Mouse (Mus musculus) MEL (cell line): ENCODE measurements around the gene Psenen. TPM values are rescaled to one million over a fixed set of nuclear protein-coding genes. Genes with fewer than 3 reads are reported as not detected.

Experiments used
- DNase-seq: peaks from one replicate; pipeline ENCODE4 v3.0.0; 2011; ENCODE audit warnings: low read depth, low spot score
- H3K27ac ChIP-seq: 2 replicates; pipeline ENCODE4 v1.5.1; 2012; ENCODE audit warnings: low read depth, mild to moderate bottlenecking, control low read depth, low read length, moderate library complexity; ENCODE audit not compliant: control insufficient read depth
- H3K27me3 ChIP-seq, 2 experiments: fragments of 150-350 bp in 1 of 2; sonication (generic) in 1 of 2; 2 replicates each; pipeline ENCODE4 v1.6.1; 2012; ENCODE audit warnings: low read length in 2 of 2, mild to moderate bottlenecking in 2 of 2, improper control_type of control experiment in 1 of 2, moderate library complexity in 1 of 2; ENCODE audit not compliant: insufficient read depth in 2 of 2, control insufficient read depth in 1 of 2
- H3K36me3 ChIP-seq, 2 experiments: 2 replicates each; pipeline ENCODE4 v1.6.1; 2012 to 2014; ENCODE audit warnings: low read length in 2 of 2, improper control_type of control experiment in 1 of 2, inconsistent platforms in 1 of 2, mild to moderate bottlenecking in 1 of 2; ENCODE audit not compliant: insufficient read depth in 2 of 2, control insufficient read depth in 1 of 2
- H3K4me1 ChIP-seq, 2 experiments: fragments of 150-350 bp in 1 of 2; sonication (generic) in 1 of 2; 2 replicates each; pipeline ENCODE4 v1.6.1; 2012; ENCODE audit warnings: low read length in 2 of 2, improper control_type of control experiment in 1 of 2, mild to moderate bottlenecking in 1 of 2; ENCODE audit not compliant: insufficient read depth in 2 of 2, control insufficient read depth in 1 of 2
- H3K4me3 ChIP-seq, 2 experiments: fragments of 150-350 bp in 1 of 2; sonication (generic) in 1 of 2; 2 replicates each; pipeline ENCODE4 v1.5.1; 2012; ENCODE audit warnings: low read depth in 2 of 2, low read length in 2 of 2, mild to moderate bottlenecking in 2 of 2, moderate library complexity in 2 of 2, control low read depth in 1 of 2, improper control_type of control experiment in 1 of 2; ENCODE audit not compliant: control insufficient read depth in 1 of 2, insufficient read depth in 1 of 2
- H3K79me2 ChIP-seq: 2 replicates; pipeline ENCODE4 v1.6.1; 2012; ENCODE audit warnings: mild to moderate bottlenecking, low read length, moderate library complexity; ENCODE audit not compliant: control insufficient read depth, poor library complexity, insufficient read depth
- H3K9ac ChIP-seq: 2 replicates; pipeline ENCODE4 v1.6.1; 2012; ENCODE audit warnings: low read depth, mild to moderate bottlenecking, control low read depth, low read length, moderate library complexity; ENCODE audit not compliant: control insufficient read depth, poor library complexity, severe bottlenecking
- H3K9me3 ChIP-seq: fragments of 150-350 bp; sonication (generic); replicated peaks from 2 replicates; pipeline ENCODE4 v1.6.1; 2012; ENCODE audit warnings: mild to moderate bottlenecking, low read length, improper control_type of control experiment, moderate library complexity; ENCODE audit not compliant: insufficient read depth
- BHLHE40 ChIP-seq: IDR thresholded peaks from 2 replicates; pipeline ENCODE4 v1.6.1; 2012; ENCODE audit warnings: low read depth, mild to moderate bottlenecking, inconsistent platforms, low read length, improper control_type of control experiment, borderline replicate concordance
- CHD1 ChIP-seq: IDR thresholded peaks from 2 replicates; pipeline ENCODE4 v1.6.1; 2012; ENCODE audit warnings: low read depth, mild to moderate bottlenecking, inconsistent platforms, low read length, improper control_type of control experiment
- CTCF ChIP-seq, 3 experiments: IDR thresholded peaks in 2 of 3; conservative IDR thresholded peaks in 1 of 3; 2 replicates each; pipeline ENCODE4 v1.5.1; 2011 to 2012; ENCODE audit warnings: low read length in 3 of 3, low read depth in 2 of 3, mild to moderate bottlenecking in 2 of 3, improper control_type of control experiment in 1 of 3, inconsistent platforms in 1 of 3, mixed read lengths in 1 of 3, moderate library complexity in 1 of 3; ENCODE audit not compliant: control insufficient read depth in 1 of 3, insufficient read depth in 1 of 3, poor library complexity in 1 of 3, severe bottlenecking in 1 of 3
- ELF1 ChIP-seq: IDR thresholded peaks from 2 replicates; pipeline ENCODE4 v1.6.1; 2014; ENCODE audit warnings: low read depth, mild to moderate bottlenecking, inconsistent platforms, low read length, improper control_type of control experiment, moderate library complexity
- EP300 ChIP-seq, 2 experiments: IDR thresholded peaks; 2 replicates each; pipeline ENCODE4 v1.6.1; 2011; ENCODE audit warnings: improper control_type of control experiment in 2 of 2, low read length in 2 of 2, low read depth in 1 of 2, mild to moderate bottlenecking in 1 of 2
- ETS1 ChIP-seq: IDR thresholded peaks from 2 replicates; pipeline ENCODE4 v1.6.1; 2012; ENCODE audit warnings: low read depth, mild to moderate bottlenecking, inconsistent platforms, low read length, improper control_type of control experiment, moderate library complexity
- GABPA ChIP-seq: IDR thresholded peaks from 2 replicates; pipeline ENCODE4 v1.6.1; 2012; ENCODE audit warnings: low read depth, mild to moderate bottlenecking, inconsistent platforms, low read length, improper control_type of control experiment, moderate library complexity
- GATA1 ChIP-seq: IDR thresholded peaks from 2 replicates; pipeline ENCODE4 v1.6.1; 2011; ENCODE audit warnings: low read depth, low read length, improper control_type of control experiment
- HCFC1 ChIP-seq: IDR thresholded peaks from 2 replicates; pipeline ENCODE4 v1.6.1; 2012; ENCODE audit warnings: low read depth, mild to moderate bottlenecking, inconsistent platforms, low read length, improper control_type of control experiment, moderate library complexity
- MAFK ChIP-seq: IDR thresholded peaks from 2 replicates; pipeline ENCODE4 v1.6.1; 2011; ENCODE audit warnings: low read depth, mild to moderate bottlenecking, low read length, improper control_type of control experiment, borderline replicate concordance
- MAX ChIP-seq: IDR thresholded peaks from 2 replicates; pipeline ENCODE4 v1.6.1; 2011; ENCODE audit warnings: low read length, improper control_type of control experiment
- MAZ ChIP-seq: IDR thresholded peaks from 2 replicates; pipeline ENCODE4 v1.6.1; 2012; ENCODE audit warnings: low read depth, mild to moderate bottlenecking, inconsistent platforms, low read length, improper control_type of control experiment
- MEF2A ChIP-seq: IDR thresholded peaks from 2 replicates; pipeline ENCODE4 v1.6.1; 2014; ENCODE audit warnings: low read depth, mild to moderate bottlenecking, inconsistent platforms, low read length, improper control_type of control experiment; ENCODE audit not compliant: poor library complexity, insufficient replicate concordance, severe bottlenecking; ENCODE audit errors: extremely low read depth
- MXI1 ChIP-seq: IDR thresholded peaks from 2 replicates; pipeline ENCODE4 v1.6.1; 2011; ENCODE audit warnings: mild to moderate bottlenecking, low read depth, low read length, improper control_type of control experiment
- MYB ChIP-seq: IDR thresholded peaks from 2 replicates; pipeline ENCODE4 v1.6.1; 2011; ENCODE audit warnings: mild to moderate bottlenecking, low read depth, low read length, improper control_type of control experiment
- MYC ChIP-seq: IDR thresholded peaks from 2 replicates; pipeline ENCODE4 v1.6.1; 2011; ENCODE audit warnings: low read depth, mild to moderate bottlenecking, low read length, improper control_type of control experiment, moderate library complexity
- NELFE ChIP-seq: IDR thresholded peaks from 2 replicates; pipeline ENCODE4 v1.6.1; 2011; ENCODE audit warnings: low read depth, low read length, improper control_type of control experiment
- POLR2AphosphoS5 ChIP-seq: IDR thresholded peaks from 2 replicates; pipeline ENCODE4 v1.6.1; 2012; ENCODE audit warnings: low read depth, borderline replicate concordance, mild to moderate bottlenecking, inconsistent platforms, low read length, moderate library complexity, mixed read lengths
- RAD21 ChIP-seq: IDR thresholded peaks from 2 replicates; pipeline ENCODE4 v1.6.1; 2011; ENCODE audit warnings: mild to moderate bottlenecking, low read depth, low read length, improper control_type of control experiment
- SIN3A ChIP-seq: IDR thresholded peaks from 2 replicates; pipeline ENCODE4 v1.6.1; 2012; ENCODE audit warnings: low read length, improper control_type of control experiment, inconsistent platforms
- SMC3 ChIP-seq: IDR thresholded peaks from 2 replicates; pipeline ENCODE4 v1.6.1; 2011; ENCODE audit warnings: low read depth, low read length, improper control_type of control experiment
- TAL1 ChIP-seq: IDR thresholded peaks from 2 replicates; pipeline ENCODE4 v1.6.1; 2012; ENCODE audit warnings: mild to moderate bottlenecking, inconsistent platforms, low read length, moderate library complexity, mixed read lengths
- UBTF ChIP-seq: IDR thresholded peaks from 2 replicates; pipeline ENCODE4 v1.6.1; 2012; ENCODE audit warnings: low read depth, mild to moderate bottlenecking, inconsistent platforms, low read length, improper control_type of control experiment, moderate library complexity, borderline replicate concordance; ENCODE audit not compliant: insufficient read depth
- USF1 ChIP-seq: IDR thresholded peaks from 2 replicates; pipeline ENCODE4 v1.6.1; 2014; ENCODE audit warnings: low read depth, mild to moderate bottlenecking, inconsistent platforms, low read length, improper control_type of control experiment, moderate library complexity
- USF2 ChIP-seq, 2 experiments: IDR thresholded peaks; 2 replicates each; pipeline ENCODE4 v1.6.1; 2011 to 2012; ENCODE audit warnings: improper control_type of control experiment in 2 of 2, low read length in 2 of 2, borderline replicate concordance in 1 of 2, inconsistent platforms in 1 of 2, low read depth in 1 of 2, mild to moderate bottlenecking in 1 of 2; ENCODE audit not compliant: insufficient read depth in 1 of 2
- ZC3H11A ChIP-seq: IDR thresholded peaks from 2 replicates; pipeline ENCODE4 v1.6.1; 2012; ENCODE audit warnings: low read depth, mild to moderate bottlenecking, inconsistent platforms, low read length, improper control_type of control experiment
- ZKSCAN1 ChIP-seq: IDR thresholded peaks from 2 replicates; pipeline ENCODE4 v1.6.1; 2012; ENCODE audit warnings: low read depth, mild to moderate bottlenecking, inconsistent platforms, low read length, improper control_type of control experiment, moderate library complexity
- polyA plus RNA-seq, 2 experiments: library from polyadenylated mRNA; stranded (reverse) in 1 of 2; unstranded in 1 of 2; fragments of >175 nt in 1 of 2; fragments of >200 nt in 1 of 2; gene quantifications; 2 replicates each; pipeline versions ENCODE4 v1.2.1 to v1.2.4; 2012; ENCODE audit warnings: low replicate concordance in 2 of 2, low read depth in 1 of 2; ENCODE audit not compliant: insufficient read length in 2 of 2, insufficient read depth in 1 of 2, missing spikeins in 1 of 2
- total RNA-seq: library from RNA; depleted of rRNA; stranded (reverse); fragments of 300-350 nt; gene quantifications from 2 replicates; pipeline ENCODE4 v1.2.3, GENCODE M21; 2012

Gene Psenen
- total and polyA plus RNA-seq, 3 experiments: 60.8 to 157 TPM; not detected in 1

DNA sequence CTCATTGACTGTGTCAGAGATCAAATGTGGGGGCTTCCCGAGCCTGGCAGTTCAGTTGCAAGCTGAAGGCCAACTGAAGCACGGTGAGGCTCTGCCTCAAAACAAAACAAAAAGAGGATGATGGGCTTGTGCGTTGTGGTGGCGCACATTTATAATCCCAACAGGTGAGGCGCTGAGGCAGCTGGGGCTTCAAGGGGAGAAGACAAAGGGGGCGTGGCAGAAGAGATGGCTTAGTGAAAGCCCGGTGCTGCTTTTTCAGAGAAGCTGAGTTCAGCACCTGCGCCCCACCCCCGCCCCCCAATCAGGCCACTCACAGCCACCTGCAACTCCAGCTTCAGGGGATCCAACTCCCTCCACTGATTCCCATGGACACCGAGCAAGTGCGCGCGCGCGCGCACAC, 45.0 kb upstream of the Psenen start:
- DNase-seq: no peak
- H3K79me2 ChIP-seq: no peaks in the 10 kb centered on the region
- no peaks in the 10 kb centered on the region for H3K4me1 ChIP-seq
- no peaks in the 10 kb centered on the region for H3K9me3 ChIP-seq
- no peaks in the 10 kb centered on the region for H3K27me3 ChIP-seq
- no peaks in the 10 kb centered on the region for H3K36me3 ChIP-seq
- no peak overlapping the region for H3K4me3 ChIP-seq
- no peak for TF ChIP-seq CHD1
- no peak for TF ChIP-seq ETS1
- no peak for TF ChIP-seq MYC
- no peak for TF ChIP-seq POLR2AphosphoS5
- no peak for TF ChIP-seq MXI1
- no peak for TF ChIP-seq SMC3
- no peak for TF ChIP-seq MAX
- TF ChIP-seq ELF1: no peak
- no peak for TF ChIP-seq SIN3A
- no peak for TF ChIP-seq MEF2A
- TF ChIP-seq BHLHE40: no peak
- no peak for TF ChIP-seq TAL1
- no peak for TF ChIP-seq UBTF
- TF ChIP-seq RAD21: no peak
- no peak for TF ChIP-seq EP300 (IDR thresholded peaks at IDR 0.05; ENCODE audit: low read depth in 1 of 2, low read length in 2 of 2)
- TF ChIP-seq USF1: no peak
- TF ChIP-seq MAFK: no peak
- no peak for TF ChIP-seq CTCF (IDR thresholded peaks at IDR 0.05 in 2 of 3, conservative IDR thresholded peaks at IDR 0.05 in 1 of 3; ENCODE audit: control insufficient read depth in 1 of 3, insufficient read depth in 1 of 3, low read depth in 2 of 3, low read length in 3 of 3, poor library complexity in 1 of 3, severe bottlenecking in 1 of 3)
- no peak for TF ChIP-seq GATA1
- H3K27ac ChIP-seq: no peak overlapping the region
- H3K9ac ChIP-seq: no peak overlapping the region

DNA sequence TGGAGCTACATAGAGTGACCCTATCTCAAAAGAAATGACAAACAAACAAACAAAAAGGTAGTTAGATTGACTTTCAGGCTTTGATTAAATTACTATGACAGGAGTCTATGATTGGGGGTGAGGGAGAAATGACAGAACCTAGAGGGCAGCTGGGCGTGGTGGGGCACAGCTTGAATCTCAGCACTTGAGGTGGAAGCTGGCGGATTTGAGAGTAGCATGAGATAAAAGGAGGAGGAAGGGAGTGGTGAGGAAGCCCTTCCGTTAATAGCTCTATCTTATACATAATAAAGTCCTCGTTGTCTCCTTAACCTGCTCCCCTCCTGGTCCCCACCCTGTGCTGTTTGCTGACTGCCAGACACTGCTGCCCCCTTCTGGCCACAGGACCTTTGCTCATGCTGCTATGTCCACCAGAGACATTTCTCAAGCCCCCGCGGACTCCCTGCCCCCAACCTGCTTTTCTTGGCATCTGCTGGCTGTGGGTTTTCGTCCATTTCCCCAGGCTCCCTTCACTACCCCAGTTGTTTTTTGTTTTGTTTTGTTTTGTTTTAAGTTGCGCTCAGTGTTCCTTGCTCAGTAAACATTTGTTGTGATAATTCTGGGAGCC, 44.4 kb upstream of the Psenen start:
- Histone ChIP-seq H3K36me3 (no peaks in the 10 kb centered on the region), H3K27me3 (no peaks in the 10 kb centered on the region), H3K9me3 (no peaks in the 10 kb centered on the region), H3K9ac (no peak overlapping the region), H3K4me3 (no peak overlapping the region)
- peak; percentile 73 for DNase-seq
- TF ChIP-seq GABPA (no peak), MAX (no peak), NELFE (no peak), RAD21 (peak; percentile 67), MXI1 (no peak), ZC3H11A (peak; percentile 61), CTCF (IDR thresholded peaks at IDR 0.05 in 2 of 3, conservative IDR thresholded peaks at IDR 0.05 in 1 of 3; ENCODE audit: control insufficient read depth in 1 of 3, insufficient read depth in 1 of 3, low read depth in 2 of 3, low read length in 3 of 3, poor library complexity in 1 of 3, severe bottlenecking in 1 of 3) (peak; percentile 70 to 83 (median 70)), ETS1 (no peak), ZKSCAN1 (no peak), SMC3 (peak; percentile 72), USF2 (IDR thresholded peaks at IDR 0.05; ENCODE audit: borderline replicate concordance in 1 of 2, insufficient read depth in 1 of 2, low read depth in 1 of 2, low read length in 2 of 2) (no peak), MAZ (peak; percentile 66; the same call in 1 of the 2 replicates), HCFC1 (no peak), MYB (no peak)
- TF ChIP-seq, all 39 proteins: peak for 5
- no peak overlapping the region for H3K27ac ChIP-seq
- no peaks in the 10 kb centered on the region for H3K4me1 ChIP-seq
- no peaks in the 10 kb centered on the region for H3K79me2 ChIP-seq
